Mouse (Mus musculus) layer of hippocampus, postnatal 36 days (tissue): ENCODE results near the gene Grtp1. TPM values are rescaled to one million over a fixed set of nuclear protein-coding genes. Genes with fewer than 3 reads are reported as not detected.

Experiments
- DNase-seq, 2 experiments: peaks; one replicate each; pipeline ENCODE4 v3.0.0; 2022
- total RNA-seq, 2 experiments: library from RNA; stranded (reverse); gene quantifications; 2 replicates each; pipeline ENCODE4 v1.2.3; 2021

Grtp1 gene
- total RNA-seq, 2 experiments from 2014 or later = 3.2 to 3.4 TPM

GRCm38 (mm10) chr8:13204371-13205140 lies 4.1 kb upstream of the Grtp1 start:
- no peak for DNase-seq

- DNase-seq = no peak
Measured at GRCm38 (mm10) chr8:13203472-13203871, 3.1 kb upstream of the Grtp1 start.

- no peak for DNase-seq
Measured at GRCm38 (mm10) chr8:13202806-13203205, 2.4 kb upstream of the Grtp1 start.

- DNase-seq = no peak
Measured at GRCm38 (mm10) chr8:13202041-13202440, 1.6 kb upstream of the Grtp1 start.

- DNase-seq = no peak
Measured at GRCm38 (mm10) chr8:13201013-13201334, 554 bp upstream of the Grtp1 start.

- no peak for DNase-seq
Measured at GRCm38 (mm10) chr8:13199385-13200061, 897 bp downstream of the Grtp1 start.

GRCm38 (mm10) chr8:13197493-13197892 lies 2.9 kb downstream of the Grtp1 start:
- DNase-seq = no peak

- DNase-seq = no peak
Measured at GRCm38 (mm10) chr8:13194818-13195217, 5.6 kb downstream of the Grtp1 start.

- DNase-seq = no peak
Measured at GRCm38 (mm10) chr8:13190235-13190634, 10.2 kb downstream of the Grtp1 start.

GRCm38 (mm10) chr8:13188857-13189256 lies 11.6 kb downstream of the Grtp1 start:
- DNase-seq = no peak

GRCm38 (mm10) chr8:13188052-13188555 lies 12.3 kb downstream of the Grtp1 start:
- DNase-seq = no peak

- no peak for DNase-seq
Measured at GRCm38 (mm10) chr8:13187638-13188037, 12.8 kb downstream of the Grtp1 start.

- DNase-seq = no peak
Measured at GRCm38 (mm10) chr8:13187229-13187628, 13.2 kb downstream of the Grtp1 start.

GRCm38 (mm10) chr8:13186819-13187218 lies 13.6 kb downstream of the Grtp1 start:
- no peak for DNase-seq

GRCm38 (mm10) chr8:13181691-13181976 lies 18.8 kb downstream of the Grtp1 start:
- no peak for DNase-seq

- DNase-seq = no peak
Measured at GRCm38 (mm10) chr8:13180911-13181690, 19.3 kb downstream of the Grtp1 start.

- DNase-seq = no peak
Measured at GRCm38 (mm10) chr8:13180408-13180807, 20.0 kb downstream of the Grtp1 start.

GRCm38 (mm10) chr8:13179948-13180347 lies 20.5 kb downstream of the Grtp1 start:
- DNase-seq = no peak

- no peak for DNase-seq
Measured at GRCm38 (mm10) chr8:13179482-13179881, 20.9 kb downstream of the Grtp1 start.

- DNase-seq = no peak
Measured at GRCm38 (mm10) chr8:13178137-13178536, 22.3 kb downstream of the Grtp1 start.

GRCm38 (mm10) chr8:13177173-13177852 lies 23.1 kb downstream of the Grtp1 start:
- no peak for DNase-seq

GRCm38 (mm10) chr8:13175650-13176049 lies 24.8 kb downstream of the Grtp1 start:
- no peak for DNase-seq

GRCm38 (mm10) chr8:13174811-13175210 lies 25.6 kb downstream of the Grtp1 start:
- no peak for DNase-seq
